Mouse (Mus musculus): ENCODE measurements around the gene Fam83f. TPM values are rescaled to one million over a fixed set of nuclear protein-coding genes. Genes with fewer than 3 reads are reported as not detected.
A peak's percentile ranks its signal among the peaks of the same experiment; 100 is the strongest.

The Fam83f gene
- polyA plus RNA-seq, 1 experiment from 2014 or later, result 0.21 TPM

DNA sequence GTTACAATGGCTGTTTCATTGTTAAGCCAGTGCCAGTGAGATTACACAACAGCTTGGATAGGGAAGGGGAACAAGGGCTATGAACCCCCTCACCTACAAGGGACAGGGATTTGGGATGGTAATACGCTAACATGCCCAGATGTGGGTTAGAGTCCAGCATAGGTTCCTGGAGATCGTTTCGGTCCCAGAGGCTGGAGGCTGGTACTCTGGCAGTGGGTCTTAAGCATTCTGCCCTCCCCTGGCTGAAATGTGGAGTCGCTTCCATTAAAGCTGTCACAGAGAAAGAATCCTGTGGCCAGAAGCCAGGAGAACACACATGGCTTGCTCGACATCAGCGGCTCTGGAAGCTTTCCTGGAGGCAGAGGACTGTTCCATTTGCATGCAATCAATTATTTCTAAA lies 37.9 kb downstream of the Fam83f start:
- H3K36me3 ChIP-seq, result no peaks in the 10 kb centered on the region
- no peak for ATAC-seq (replicated peaks; ENCODE audit: insufficient number of reproducible peaks, insufficient read depth, low FRiP score, low read depth)
- peak overlapping the region; percentile 96 for H3K27ac ChIP-seq
- no peak overlapping the region for H3K4me3 ChIP-seq
- 24% methylated on average over 6 of the region's 6 CpGs for WGBS
- peaks cover 44% of the 10 kb centered on the region for H3K4me1 ChIP-seq (replicated peaks)
- peak overlapping the region; percentile 54 for H3K4me2 ChIP-seq
- H3K9me3 ChIP-seq (replicated peaks), result no peaks in the 10 kb centered on the region
- H3K9ac ChIP-seq, result no peak overlapping the region
- H3K27me3 ChIP-seq, result no peaks in the 10 kb centered on the region

DNA sequence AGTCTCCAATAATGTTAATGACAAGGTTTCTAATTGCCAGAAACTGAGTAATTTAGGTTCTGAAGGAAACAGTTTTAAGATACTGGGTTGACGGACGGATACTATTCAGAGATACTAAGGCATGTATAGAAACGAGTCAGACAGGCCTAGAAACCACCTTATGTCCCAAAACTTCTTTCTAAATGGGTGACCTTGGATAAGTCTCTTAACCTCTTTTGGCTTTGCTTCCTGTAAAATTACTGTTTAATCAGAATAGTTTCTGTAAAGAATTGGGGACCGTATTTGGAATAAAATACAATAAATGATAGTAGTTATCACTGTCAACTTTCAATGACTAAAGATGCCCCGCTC lies 38.6 kb downstream of the Fam83f start:
- Histone ChIP-seq H3K4me1 (replicated peaks) (peaks cover 44% of the 10 kb centered on the region), H3K9me3 (replicated peaks) (no peaks in the 10 kb centered on the region), H3K4me3 (peak overlapping the region; percentile 87), H3K27me3 (no peaks in the 10 kb centered on the region), H3K4me2 (peak overlapping the region; percentile 54), H3K9ac (no peak overlapping the region), H3K36me3 (no peaks in the 10 kb centered on the region), H3K27ac (peak overlapping the region; percentile 96)
- WGBS, result 10% methylated on average over 5 of the region's 5 CpGs
- no peak for ATAC-seq (replicated peaks; ENCODE audit: insufficient number of reproducible peaks, insufficient read depth, low FRiP score, low read depth)

DNA sequence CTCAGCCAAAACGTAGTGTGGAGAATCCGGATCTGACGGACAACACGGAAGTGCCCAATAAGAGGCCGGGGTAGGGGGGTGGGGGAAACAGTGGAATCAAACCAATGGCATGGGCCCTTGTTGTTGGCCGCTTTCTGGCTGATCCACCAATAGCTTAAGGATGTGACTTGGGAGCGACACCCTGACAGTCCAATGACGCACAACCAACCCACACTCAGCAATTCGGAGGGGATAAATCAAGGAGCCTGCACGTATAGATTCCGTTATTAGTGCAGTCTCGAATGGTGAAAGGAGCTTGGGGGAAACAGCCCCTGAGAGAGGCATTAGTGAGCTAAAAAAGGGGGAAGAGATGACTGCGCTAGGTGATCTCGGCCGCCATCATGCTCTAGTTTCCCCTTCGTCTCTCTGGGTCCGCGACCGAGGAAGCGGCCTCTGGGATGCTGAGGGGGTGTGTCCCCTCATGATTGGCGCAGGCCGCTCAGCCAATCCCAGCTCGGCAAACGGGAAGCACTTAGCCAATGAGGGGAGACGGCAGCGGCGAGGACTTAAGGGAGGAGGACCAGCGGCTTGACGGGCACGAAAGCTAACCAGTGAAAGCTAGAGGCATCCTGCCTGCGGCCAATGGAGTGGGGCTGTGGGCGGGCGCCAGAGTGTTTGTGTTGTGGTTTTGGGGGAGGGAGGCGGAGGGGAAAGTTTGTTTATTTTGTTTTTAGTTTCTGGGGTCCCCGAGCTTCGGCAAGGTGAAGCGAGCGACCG lies 39.1 kb downstream of the Fam83f start, which contains the start of gene Tnrc6b:
Gene Tnrc6b (plus strand): TSS at position 706 of the 756 bp plus-strand sequence.
- H3K9me3 ChIP-seq (replicated peaks), result no peaks in the 10 kb centered on the region
- WGBS, result under 1% methylated on average over 39 of the region's 39 CpGs

DNA sequence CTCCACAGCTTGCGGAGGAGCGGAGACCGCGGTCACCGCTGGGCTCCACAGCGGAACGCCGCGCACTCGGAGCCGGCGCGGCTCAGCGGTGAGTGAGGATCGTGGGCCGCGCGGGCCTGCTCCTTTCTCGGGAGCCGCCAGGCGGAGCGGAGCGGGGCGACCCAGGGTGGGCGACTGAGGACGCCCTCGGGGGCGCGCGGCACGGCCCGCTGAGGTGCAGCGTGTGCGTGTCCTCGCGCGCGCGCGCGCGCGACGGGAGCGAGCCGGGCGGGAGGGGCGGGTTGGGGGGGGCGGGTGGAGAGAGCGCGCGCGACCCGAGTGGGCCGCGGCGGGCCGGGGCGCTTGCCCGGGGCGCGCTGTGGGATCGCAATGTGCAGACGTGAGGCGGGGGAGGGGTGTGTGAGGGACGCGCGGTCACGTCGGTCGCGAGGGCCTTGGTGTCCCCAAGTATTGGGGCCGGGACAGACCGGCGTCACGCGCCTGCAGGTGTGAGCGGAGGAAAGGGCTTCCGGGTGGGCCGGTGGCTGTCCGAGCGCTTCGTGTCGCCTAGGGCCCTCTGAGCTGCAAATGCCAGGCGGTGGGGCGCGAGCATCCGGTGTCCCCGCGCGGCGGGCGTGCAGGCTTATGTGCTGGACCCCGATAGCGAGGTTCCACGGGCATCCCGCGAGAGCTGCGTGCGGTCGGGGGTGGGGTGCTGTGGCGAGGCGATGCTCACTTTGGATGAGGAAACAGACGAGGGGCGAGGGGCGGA lies 39.9 kb downstream of the Fam83f start:
- Histone ChIP-seq H3K9ac (peak overlapping the region; percentile 82), H3K9me3 (replicated peaks) (no peaks in the 10 kb centered on the region), H3K4me1 (replicated peaks) (peaks cover 33% of the 10 kb centered on the region), H3K27ac (peak overlapping the region; percentile 87), H3K4me3 (peak overlapping the region; percentile 87), H3K36me3 (no peaks in the 10 kb centered on the region), H3K27me3 (no peaks in the 10 kb centered on the region), H3K4me2 (peak overlapping the region; percentile 94)
- ATAC-seq (replicated peaks; ENCODE audit: insufficient number of reproducible peaks, insufficient read depth, low FRiP score, low read depth), result peak; percentile 20
- under 1% methylated on average over 96 of the region's 106 CpGs for WGBS

More for the DNA sequence above, 39.1 kb downstream of the Fam83f start, which contains the start of gene Tnrc6b:
- H3K36me3 ChIP-seq, result no peaks in the 10 kb centered on the region
- peaks cover 41% of the 10 kb centered on the region for H3K4me1 ChIP-seq (replicated peaks)
- H3K27ac ChIP-seq, result peak within 1 kb of the TSS; percentile 96
- no peaks in the 10 kb centered on the region for H3K27me3 ChIP-seq
- H3K4me3 ChIP-seq, result peak within 1 kb of the TSS; percentile 87
- ATAC-seq (replicated peaks; ENCODE audit: insufficient number of reproducible peaks, insufficient read depth, low FRiP score, low read depth), result peak; percentile 94
- H3K4me2 ChIP-seq, result peak within 1 kb of the TSS; percentile 94
- peak within 1 kb of the TSS; percentile 82 for H3K9ac ChIP-seq

DNA sequence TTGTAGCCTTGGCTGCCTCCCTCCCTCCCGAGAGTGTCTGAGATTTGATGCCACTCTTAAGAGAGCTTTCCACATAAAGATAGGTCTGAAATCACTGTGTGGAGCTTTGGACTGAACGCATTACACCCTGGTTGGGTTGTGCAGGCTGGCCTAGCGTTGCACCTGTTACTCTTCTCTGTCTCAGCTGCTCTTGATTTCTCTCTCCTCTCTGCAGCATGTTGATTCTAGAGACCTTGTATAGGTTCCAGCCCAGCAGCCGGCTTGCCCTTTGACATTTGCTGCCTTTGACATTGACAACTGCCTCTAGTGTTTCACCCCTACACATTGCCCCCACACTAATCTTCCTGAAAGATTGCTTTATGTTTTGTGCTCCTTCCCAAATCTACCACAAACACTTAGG lies 42.7 kb downstream of the Fam83f start:
- Histone ChIP-seq H3K9me3 (replicated peaks) (no peaks in the 10 kb centered on the region), H3K4me1 (replicated peaks) (peaks cover 21% of the 10 kb centered on the region), H3K4me3 (no peak overlapping the region), H3K36me3 (no peaks in the 10 kb centered on the region), H3K27ac (no peak overlapping the region), H3K4me2 (no peak overlapping the region), H3K27me3 (no peaks in the 10 kb centered on the region), H3K9ac (no peak overlapping the region)
- 78% methylated on average over 4 of the region's 4 CpGs for WGBS
- ATAC-seq (replicated peaks; ENCODE audit: insufficient number of reproducible peaks, insufficient read depth, low FRiP score, low read depth), result no peak

DNA sequence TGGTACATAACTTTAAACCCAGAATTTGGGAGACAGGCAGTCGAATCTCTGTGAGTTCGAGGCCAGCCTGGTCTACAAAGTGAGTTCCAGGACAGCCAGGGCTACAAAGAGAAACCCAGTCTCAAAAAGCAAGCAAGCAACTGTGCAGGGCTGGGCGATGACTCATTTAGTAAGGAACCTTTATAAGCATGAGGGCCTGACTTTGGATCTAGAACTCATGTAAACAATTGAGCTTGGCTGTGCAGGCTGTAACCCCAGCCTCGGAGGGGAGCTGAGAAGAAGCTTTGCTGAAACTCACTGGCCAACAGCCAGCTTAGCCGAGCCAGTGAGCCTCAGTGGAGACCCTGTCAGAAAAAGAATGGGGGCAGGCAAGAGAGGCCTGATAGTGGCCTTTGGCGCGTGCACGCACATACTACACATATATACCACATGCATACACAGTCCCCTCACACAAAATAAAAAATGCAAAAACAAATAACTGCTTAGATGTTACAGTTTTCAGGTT lies 45.0 kb downstream of the Fam83f start:
- no peaks in the 10 kb centered on the region for H3K36me3 ChIP-seq
- H3K9ac ChIP-seq, result no peak overlapping the region
- no peak overlapping the region for H3K27ac ChIP-seq
- H3K4me3 ChIP-seq, result no peak overlapping the region
- H3K9me3 ChIP-seq (replicated peaks), result no peaks in the 10 kb centered on the region
- no peak overlapping the region for H3K4me2 ChIP-seq
- 75% methylated on average over 8 of the region's 8 CpGs for WGBS
- H3K4me1 ChIP-seq (replicated peaks), result peaks cover 22% of the 10 kb centered on the region
- no peak for ATAC-seq (replicated peaks; ENCODE audit: insufficient number of reproducible peaks, insufficient read depth, low FRiP score, low read depth)
- H3K27me3 ChIP-seq, result no peaks in the 10 kb centered on the region

DNA sequence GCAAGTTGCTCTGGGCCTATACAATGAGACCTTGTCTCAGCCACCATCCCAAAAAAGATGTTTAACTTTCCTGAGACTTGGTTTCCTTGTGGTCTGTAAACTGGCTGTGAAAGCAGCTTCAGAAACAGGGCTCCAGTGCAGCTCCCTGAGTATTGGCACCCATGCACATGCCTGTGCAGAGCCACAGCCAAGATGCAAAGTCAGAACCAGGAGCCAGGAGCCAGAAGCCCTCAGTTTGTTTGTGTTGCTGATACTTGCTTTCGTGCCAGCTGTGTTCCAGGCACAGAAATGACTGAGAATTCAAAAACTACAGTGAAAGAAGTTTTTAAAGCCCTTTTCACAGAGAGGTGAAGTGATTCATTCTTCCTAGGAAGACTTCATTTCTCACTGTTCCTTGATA lies 45.8 kb downstream of the Fam83f start:
- Histone ChIP-seq H3K27me3 (no peaks in the 10 kb centered on the region), H3K27ac (no peak overlapping the region), H3K4me3 (no peak overlapping the region), H3K9ac (no peak overlapping the region), H3K9me3 (replicated peaks) (no peaks in the 10 kb centered on the region), H3K4me1 (replicated peaks) (peaks cover 15% of the 10 kb centered on the region), H3K4me2 (no peak overlapping the region), H3K36me3 (no peaks in the 10 kb centered on the region)
- WGBS, result 39% methylated on average over 1 of the region's 1 CpGs
- no peak for ATAC-seq (replicated peaks; ENCODE audit: insufficient number of reproducible peaks, insufficient read depth, low FRiP score, low read depth)

DNA sequence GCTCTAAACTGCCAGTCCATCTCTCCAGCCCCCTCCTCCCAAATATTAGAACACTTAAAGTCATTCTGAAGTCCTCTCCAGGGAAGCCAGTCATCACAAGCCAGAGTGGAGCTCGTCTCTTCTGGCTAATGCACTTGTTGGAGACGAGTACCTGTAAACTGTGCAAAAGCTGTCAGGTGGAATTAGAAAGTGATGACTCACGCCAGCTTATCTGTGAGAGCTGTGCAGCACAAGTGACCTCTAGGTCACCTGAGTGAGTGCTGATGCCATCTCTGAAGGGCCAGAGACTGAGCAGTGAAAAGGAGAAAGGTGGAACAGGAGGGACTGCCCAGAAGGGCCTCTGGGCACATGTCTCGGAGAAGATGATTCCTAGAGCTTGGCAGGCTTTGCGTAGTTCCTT lies 48.6 kb downstream of the Fam83f start:
- no peak for ATAC-seq (replicated peaks; ENCODE audit: insufficient number of reproducible peaks, insufficient read depth, low FRiP score, low read depth)
- Histone ChIP-seq H3K9me3 (replicated peaks) (no peaks in the 10 kb centered on the region), H3K27me3 (no peaks in the 10 kb centered on the region), H3K36me3 (no peaks in the 10 kb centered on the region), H3K4me1 (replicated peaks) (peaks cover 13% of the 10 kb centered on the region), H3K4me2 (no peak overlapping the region), H3K27ac (no peak overlapping the region), H3K9ac (no peak overlapping the region), H3K4me3 (no peak overlapping the region)
- 27% methylated on average over 5 of the region's 5 CpGs for WGBS

DNA sequence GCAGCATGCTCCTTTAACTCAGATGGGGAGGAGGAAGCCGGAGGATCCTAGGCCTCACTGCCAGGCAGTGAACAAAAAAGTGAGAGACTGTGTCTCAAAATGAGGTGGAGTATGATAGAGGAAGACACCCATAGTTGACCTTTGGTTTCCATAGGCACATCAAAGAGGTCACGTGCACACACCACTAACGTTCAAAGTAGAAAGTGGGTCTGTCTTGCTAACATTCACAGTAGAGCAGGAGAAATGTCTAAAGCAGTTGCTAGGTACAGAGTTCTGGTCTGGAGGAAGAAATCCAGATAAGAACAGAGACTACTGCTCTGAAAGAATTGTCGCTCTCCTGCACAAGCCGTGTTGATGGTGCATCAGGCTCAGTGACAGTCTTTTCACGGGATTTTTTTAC lies 50.2 kb downstream of the Fam83f start:
- H3K4me2 ChIP-seq, result no peak overlapping the region
- peaks cover 11% of the 10 kb centered on the region for H3K4me1 ChIP-seq (replicated peaks)
- no peak for ATAC-seq (replicated peaks; ENCODE audit: insufficient number of reproducible peaks, insufficient read depth, low FRiP score, low read depth)
- no peak overlapping the region for H3K27ac ChIP-seq
- H3K36me3 ChIP-seq, result no peaks in the 10 kb centered on the region
- no peaks in the 10 kb centered on the region for H3K27me3 ChIP-seq
- 69% methylated on average over 6 of the region's 6 CpGs for WGBS
- no peak overlapping the region for H3K4me3 ChIP-seq
- no peaks in the 10 kb centered on the region for H3K9me3 ChIP-seq (replicated peaks)
- H3K9ac ChIP-seq, result no peak overlapping the region

DNA sequence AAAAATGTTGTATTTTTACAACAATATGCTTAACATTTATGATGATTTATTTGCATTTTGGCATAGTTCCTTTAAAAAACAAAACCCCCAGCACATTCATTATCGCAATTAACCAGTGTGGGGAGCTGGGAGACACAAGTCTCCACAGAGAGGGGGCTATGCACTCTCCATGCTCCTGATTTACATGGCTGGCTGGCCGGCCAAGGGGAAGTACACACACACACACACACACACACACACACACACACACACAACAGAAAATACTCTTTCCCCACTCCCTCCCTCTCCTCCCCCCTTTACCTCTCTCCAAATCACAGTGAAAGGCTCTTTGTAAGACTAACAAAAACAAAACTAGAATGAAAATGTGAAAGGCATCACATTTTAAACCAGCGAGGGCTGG lies 50.7 kb downstream of the Fam83f start:
- WGBS, result 67% methylated on average over 3 of the region's 3 CpGs
- H3K4me2 ChIP-seq, result no peak overlapping the region

DNA sequence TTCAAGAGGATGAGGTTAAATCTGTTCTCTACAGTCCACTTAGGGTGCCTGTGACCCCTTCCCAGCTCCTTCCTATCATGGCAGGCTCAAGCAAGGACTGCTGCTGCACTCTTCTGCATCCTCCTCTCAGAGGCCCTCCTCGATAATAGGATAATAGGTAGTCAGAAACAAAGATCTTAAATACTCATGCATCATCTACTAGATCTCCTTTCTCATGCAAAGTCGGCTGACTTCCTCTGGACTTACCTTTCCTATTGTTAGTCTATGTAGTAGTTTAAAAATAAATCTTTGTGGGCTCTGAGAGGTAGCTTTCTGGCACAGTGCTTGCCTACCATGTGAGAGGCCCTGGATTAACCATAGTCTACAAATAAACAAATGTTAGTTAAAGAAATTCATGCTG lies 57.8 kb downstream of the Fam83f start:
- Histone ChIP-seq H3K4me3 (no peak overlapping the region), H3K4me1 (replicated peaks) (peaks cover 10% of the 10 kb centered on the region), H3K4me2 (no peak overlapping the region), H3K9me3 (replicated peaks) (no peaks in the 10 kb centered on the region), H3K9ac (no peak overlapping the region), H3K27ac (no peak overlapping the region), H3K27me3 (no peaks in the 10 kb centered on the region), H3K36me3 (no peaks in the 10 kb centered on the region)
- ATAC-seq (replicated peaks; ENCODE audit: insufficient number of reproducible peaks, insufficient read depth, low FRiP score, low read depth), result no peak
- 60% methylated on average over 2 of the region's 2 CpGs for WGBS

More for the DNA sequence above, 50.7 kb downstream of the Fam83f start:
- H3K27ac ChIP-seq, result no peak overlapping the region
- no peaks in the 10 kb centered on the region for H3K27me3 ChIP-seq
- no peak overlapping the region for H3K9ac ChIP-seq
- ATAC-seq (replicated peaks; ENCODE audit: insufficient number of reproducible peaks, insufficient read depth, low FRiP score, low read depth), result no peak
- no peak overlapping the region for H3K4me3 ChIP-seq
- H3K36me3 ChIP-seq, result no peaks in the 10 kb centered on the region
- no peaks in the 10 kb centered on the region for H3K9me3 ChIP-seq (replicated peaks)
- peaks cover 11% of the 10 kb centered on the region for H3K4me1 ChIP-seq (replicated peaks)
